Mouse (Mus musculus): ENCODE measurements around the gene Cd164l2.

Gene Cd164l2

DNA sequence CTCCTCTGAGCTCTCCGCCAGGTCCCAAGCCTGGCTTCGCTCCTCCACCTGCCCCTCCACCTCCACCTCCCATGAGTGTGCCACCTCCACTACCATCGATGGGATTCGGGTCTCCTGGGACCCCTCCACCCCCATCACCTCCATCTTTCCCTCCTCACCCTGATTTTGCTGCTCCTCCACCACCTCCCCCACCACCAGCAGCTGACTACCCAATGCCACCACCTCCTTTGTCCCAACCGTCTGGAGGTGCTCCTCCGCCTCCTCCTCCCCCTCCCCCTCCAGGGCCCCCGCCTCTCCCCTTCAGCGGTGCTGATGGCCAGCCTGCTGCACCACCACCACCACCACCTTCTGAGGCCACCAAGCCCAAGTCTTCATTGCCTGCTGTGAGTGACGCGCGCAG is 17.4 kb upstream of the Cd164l2 start:
- DNase-seq (ENCODE audit: low read depth): no peak

GRCm38 (mm10) chr4:133195014-133195413 is 16.9 kb upstream of the Cd164l2 start:
- no peak for DNase-seq (ENCODE audit: low read depth)

GRCm38 (mm10) chr4:133196136-133196535 is 15.8 kb upstream of the Cd164l2 start:
- no peak for DNase-seq (ENCODE audit: low read depth)

DNA sequence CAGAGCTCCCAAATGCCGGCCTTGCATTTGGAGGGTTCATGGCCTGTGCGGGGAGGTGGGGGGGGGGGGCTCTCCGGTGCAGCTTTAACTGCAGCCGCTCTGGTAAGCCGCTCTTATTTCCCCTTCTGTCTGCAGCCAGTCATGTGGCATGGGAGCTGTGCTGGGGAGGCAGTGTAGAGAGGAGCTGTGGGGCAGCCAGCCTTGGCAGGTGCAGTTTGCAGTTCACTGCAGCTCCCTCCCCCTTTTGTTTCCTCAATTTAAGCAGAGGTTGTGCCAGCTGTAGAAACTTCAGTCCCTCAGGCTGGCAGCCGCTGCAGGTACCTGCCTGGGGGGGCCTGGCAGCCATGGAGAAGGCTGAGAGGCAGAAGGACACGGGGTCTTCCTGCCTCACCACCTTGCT is 15.1 kb upstream of the Cd164l2 start:
- DNase-seq (ENCODE audit: low read depth): no peak

DNA sequence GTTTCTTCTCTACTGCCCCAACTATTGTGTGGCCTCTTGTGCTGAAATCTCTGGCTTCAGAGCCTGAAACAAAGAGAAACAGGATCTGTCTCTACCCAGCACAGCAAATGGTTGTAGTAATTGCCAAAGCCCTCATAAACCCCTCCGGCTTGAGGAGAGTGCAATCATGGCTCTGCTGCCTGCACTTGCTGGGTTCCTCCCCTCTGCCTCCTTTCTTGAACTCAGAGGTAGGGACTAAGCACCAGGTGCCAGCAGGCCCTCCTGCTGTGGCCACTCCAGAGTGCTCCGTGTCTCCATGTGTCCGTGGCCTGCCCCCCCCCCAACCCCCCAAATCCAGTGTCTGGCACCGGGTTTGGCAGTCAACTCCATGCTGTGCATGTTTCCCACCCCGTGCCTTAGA is 14.6 kb upstream of the Cd164l2 start:
- DNase-seq (ENCODE audit: low read depth): no peak

DNA sequence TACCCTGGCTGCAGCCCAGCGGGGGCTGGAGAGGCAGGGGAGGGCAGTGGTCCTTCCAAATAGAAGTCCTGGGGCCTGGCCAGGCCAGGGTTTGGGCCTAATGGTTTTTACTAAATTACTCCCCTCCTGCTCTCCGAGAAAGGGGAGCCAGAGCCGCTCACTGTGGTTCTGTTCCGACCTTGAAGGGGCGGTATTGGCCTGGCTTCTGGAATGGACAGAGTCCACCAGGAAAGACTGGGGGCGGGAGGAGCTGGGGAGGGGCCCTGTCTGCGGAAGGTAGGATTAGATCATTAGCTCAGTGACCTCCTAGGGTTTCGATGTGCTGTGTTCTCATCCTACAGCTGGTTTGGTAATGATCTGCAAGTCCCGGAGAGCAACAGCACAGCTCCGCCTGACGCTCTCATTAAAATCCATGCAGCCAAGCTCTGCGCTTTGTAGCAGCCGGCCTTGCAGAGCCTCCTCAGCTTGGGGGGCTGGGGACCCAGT is 14.1 kb upstream of the Cd164l2 start:
- DNase-seq (ENCODE audit: low read depth): no peak

DNA sequence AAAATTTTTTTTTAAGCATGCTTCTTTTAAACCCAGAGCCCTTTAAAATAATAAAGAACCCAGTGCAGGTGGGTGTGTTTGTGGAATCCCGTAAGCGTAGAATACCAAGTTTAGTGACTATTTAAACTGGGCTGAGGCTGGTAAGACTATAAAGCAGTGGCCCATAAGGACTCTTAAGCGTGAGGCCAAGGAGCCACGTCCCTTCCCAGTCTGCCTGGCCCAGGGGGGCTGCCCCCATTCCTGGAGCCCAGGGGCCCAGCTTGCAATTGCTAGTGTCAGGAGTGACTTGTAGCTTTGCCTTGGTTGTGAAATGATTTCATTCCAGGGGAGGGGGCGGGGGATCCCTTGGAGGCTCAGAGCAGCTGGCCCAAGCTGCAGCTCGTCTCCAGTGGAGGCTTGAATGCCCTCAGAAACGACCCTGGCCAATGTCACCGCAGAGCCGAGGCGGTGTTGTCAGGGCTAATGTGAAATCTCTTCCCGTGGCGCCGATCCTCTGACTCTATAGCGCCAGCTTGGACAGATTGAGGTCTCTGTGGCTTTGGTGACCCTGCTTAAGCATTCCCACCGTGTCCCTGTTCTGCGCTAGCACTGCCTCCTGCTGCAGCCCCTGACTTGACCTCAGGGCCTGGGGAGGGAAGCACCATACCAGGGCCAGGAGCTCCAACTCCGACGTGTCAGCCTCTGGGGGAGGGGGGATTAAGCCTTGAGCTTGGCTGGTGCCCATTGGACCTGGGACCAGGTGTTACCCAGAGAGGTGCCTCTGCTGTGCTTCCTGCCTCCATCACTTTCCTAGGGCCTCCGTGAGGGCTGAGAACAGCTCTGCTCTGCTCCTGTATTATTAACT is 13.4 kb upstream of the Cd164l2 start:
- no peak for DNase-seq (ENCODE audit: low read depth)

- DNase-seq (ENCODE audit: low read depth): no peak
Observed at GRCm38 (mm10) chr4:133199743-133200142, 12.2 kb upstream of the Cd164l2 start.

GRCm38 (mm10) chr4:133200343-133200742 is 11.6 kb upstream of the Cd164l2 start:
- DNase-seq (ENCODE audit: low read depth): no peak

- peak; percentile 81 for DNase-seq (ENCODE audit: low read depth)
Observed at GRCm38 (mm10) chr4:133201006-133201771, 10.7 kb upstream of the Cd164l2 start.

DNA sequence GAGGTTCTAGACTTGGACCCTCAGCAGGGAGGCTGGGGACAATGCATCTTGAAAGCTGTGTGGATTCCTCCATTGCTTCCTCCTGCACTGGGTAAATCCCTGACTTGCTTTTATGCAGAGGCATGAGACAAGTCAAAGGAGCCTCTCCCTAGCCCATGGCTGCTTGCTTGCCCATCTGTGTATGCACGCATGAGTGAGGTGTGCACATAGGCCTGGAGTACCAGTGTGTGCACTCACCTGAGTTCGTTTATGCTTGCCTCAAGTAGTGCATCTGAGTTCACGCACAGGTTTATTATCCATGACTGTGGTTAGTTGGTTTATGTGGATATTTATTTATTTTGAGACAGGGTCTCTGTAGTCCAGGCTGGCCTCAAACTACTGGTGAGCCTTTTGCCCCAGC is 9.7 kb upstream of the Cd164l2 start:
- DNase-seq (ENCODE audit: low read depth): no peak

DNA sequence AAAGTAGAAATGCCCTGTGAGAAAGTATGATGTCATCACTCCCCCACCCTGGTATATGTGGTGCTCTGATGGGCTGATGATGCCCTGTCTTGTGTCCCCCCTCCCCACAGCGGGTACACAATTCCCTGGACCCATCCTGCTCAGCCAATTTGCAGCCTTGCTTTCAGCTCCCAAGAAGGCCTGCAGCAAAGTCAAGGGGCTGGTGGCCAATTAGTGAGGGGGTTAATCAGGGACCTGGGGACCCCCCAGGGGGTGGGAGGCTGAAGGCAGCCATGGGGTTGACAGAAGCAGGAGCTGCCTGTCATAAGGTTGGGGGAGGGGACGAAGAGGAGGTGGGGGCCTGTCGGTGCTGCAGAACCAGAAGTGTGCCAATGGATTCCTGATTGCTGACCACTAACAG is 8.3 kb upstream of the Cd164l2 start:
- DNase-seq (ENCODE audit: low read depth): no peak

DNA sequence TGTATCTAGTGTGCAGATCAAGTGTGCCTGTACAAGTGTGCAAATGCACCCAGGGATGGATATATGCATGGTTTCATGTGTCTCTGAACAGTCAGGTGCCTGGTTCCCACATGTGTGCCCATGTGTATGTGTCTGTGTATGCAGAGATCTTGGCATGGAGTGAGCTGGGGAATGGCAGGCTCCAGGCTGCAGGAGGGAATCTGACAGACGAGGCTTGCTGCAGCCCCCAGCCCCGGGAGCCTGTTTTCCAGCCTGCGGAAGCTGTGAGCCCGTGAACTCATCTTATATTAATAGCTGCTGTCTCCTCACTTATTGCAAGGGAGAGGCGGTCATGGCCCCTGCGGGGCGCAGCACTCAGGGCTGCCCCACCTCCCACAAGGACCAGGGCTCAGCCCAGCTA is 7.6 kb upstream of the Cd164l2 start:
- no peak for DNase-seq (ENCODE audit: low read depth)

DNA sequence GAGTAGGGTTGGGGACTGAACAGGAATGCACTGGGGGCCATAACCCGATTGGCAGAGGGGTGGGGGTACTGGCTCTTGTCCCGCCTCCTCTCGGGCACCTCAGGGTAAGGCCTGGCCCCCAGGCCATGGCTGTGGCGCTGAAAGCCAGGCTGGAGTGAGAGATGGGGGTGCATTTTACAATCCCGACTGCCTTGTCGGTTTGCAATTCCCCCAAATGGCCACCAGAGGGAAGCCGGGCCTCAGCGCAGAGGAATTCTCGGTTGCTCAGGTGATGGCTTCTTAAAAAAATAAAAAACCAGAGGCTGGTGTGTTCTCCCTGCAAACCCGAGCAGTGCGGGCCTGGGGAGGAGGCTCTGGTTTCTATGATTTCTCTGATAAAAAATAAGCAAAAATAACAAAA is 2.6 kb upstream of the Cd164l2 start:
- peak; percentile 78 for DNase-seq (ENCODE audit: low read depth)

GRCm38 (mm10) chr4:133210023-133210787 is 1.7 kb upstream of the Cd164l2 start:
- DNase-seq (ENCODE audit: low read depth): no peak

DNA sequence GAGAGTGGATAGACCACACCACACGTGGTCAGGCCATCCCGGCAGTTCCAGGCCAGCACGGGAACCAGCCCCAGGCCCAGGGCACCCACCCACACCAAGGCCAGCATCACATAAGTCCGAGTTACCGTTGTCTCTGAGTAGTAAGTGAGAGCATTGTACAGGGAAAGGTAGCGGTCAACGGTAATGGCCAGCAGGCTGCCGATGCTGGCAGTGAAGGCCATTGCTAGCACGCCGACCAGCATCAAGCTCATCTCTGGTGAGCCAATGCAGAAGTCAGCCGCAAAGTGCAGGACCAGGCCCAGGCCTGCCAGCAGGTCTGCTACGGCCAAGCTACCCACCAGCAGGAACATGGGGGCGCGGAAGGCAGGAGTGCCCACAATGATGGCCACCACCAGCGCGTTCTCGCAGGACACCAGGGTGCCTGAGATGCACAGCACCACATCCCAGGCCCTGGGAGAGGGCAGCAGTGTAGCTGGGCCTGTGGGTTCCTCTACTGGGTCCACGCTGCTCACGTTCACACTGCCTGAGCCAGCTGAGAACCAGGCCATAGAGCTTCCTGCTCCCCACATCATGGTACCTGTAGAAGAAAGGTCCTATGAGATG is 1.0 kb upstream of the Cd164l2 start:
- DNase-seq (ENCODE audit: low read depth): no peak

GRCm38 (mm10) chr4:133212562-133213267 is 784 bp downstream of the Cd164l2 start:
- peak; percentile 86 for DNase-seq (ENCODE audit: low read depth)

- DNase-seq (ENCODE audit: low read depth): peak; percentile 63
Observed at GRCm38 (mm10) chr4:133213268-133213590, 1.3 kb downstream of the Cd164l2 start.

- peak; percentile 52 for DNase-seq (ENCODE audit: low read depth)
Observed at GRCm38 (mm10) chr4:133213661-133214060, 1.7 kb downstream of the Cd164l2 start.

- peak; percentile 72 for DNase-seq (ENCODE audit: low read depth)
Observed at GRCm38 (mm10) chr4:133217641-133218040, 5.7 kb downstream of the Cd164l2 start.

- no peak for DNase-seq (ENCODE audit: low read depth)
Observed at GRCm38 (mm10) chr4:133218745-133219144, 6.8 kb downstream of the Cd164l2 start.

DNA sequence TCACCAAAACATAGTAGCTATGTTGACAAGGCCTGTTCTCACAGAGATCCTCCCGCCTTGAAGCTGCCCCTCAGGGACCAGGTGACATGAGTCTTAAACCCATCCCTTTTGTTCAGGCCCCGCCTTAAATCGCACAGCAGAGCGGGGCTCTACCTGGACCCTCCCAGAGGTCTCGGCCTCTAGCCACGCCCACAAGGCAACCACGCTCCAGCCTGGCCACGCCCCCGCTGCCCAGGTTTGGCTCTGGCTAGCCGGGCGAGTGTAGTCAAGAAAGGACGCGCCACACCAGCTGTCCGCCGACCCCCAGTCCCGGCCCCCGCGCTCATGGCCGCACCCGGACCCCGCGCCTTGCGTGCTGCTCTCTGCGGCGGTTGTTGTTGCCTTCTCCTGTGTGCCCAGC is 8.7 kb downstream of the Cd164l2 start:
- DNase-seq (ENCODE audit: low read depth): no peak

Data from NIH3T3 (cell line).